Mouse (Mus musculus): ENCODE results near the gene Rabac1. TPM values are rescaled to one million over a fixed set of nuclear protein-coding genes. Genes with fewer than 3 reads are reported as not detected.

Rabac1 gene
- polyA plus RNA-seq (2014; fragmentation: Nextera tagmentation; extraction: Ambion mirVana) = 234 and 311 TPM in 2 replicates

DNA sequence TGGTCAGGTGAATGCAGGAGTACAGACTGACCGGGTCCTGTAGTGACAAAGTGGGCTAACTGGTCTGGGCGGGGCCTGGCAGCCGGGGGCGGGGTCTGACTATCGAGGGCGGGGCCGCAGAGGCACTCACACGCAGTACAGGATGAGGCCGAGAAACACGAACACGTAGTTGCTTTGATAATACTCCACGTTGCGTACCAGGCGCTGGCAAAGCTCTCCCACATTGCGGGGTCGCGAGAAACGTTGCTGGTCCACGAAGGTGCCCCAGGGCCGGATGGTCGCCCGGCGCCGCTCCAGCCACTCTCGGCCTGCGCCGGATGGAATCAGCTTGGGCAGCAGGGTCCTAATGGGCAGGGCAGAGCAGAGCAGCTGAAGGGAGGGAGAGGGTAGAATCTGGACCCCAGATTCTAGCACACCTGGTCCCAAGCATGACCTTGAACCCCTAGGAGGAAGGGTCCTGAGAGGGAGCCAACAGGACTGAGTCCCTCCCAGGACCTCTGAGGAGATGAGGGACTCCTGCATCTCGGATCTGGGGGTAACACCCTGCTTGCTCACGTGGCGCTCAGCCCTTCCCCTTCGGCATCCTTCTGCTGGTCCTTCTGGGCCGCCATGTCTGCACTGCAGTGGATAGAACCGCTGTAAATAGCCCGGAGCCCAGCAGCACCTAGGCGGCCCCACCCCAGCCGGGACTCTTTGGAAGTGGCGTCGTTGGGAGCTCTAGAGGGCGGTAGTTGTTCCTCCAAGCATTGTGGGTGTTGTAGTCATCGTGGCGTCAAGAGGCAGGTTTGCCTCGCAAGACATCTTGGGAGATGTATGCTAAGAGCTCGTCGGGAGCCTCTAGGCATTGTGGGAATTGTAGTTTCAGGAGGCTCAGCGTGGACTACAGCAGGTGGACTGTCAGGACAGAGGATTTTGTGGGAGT lies at the start of gene Rabac1:
Gene Rabac1, minus strand, starts transcription at position 783 of the 922 bp plus-strand sequence.
- peak within 1 kb of the TSS; percentile 74 for H3K4me2 ChIP-seq (ENCODE audit: low read length)
- ATAC-seq (ENCODE audit: low FRiP score, low TSS enrichment) = peak; percentile 90

DNA sequence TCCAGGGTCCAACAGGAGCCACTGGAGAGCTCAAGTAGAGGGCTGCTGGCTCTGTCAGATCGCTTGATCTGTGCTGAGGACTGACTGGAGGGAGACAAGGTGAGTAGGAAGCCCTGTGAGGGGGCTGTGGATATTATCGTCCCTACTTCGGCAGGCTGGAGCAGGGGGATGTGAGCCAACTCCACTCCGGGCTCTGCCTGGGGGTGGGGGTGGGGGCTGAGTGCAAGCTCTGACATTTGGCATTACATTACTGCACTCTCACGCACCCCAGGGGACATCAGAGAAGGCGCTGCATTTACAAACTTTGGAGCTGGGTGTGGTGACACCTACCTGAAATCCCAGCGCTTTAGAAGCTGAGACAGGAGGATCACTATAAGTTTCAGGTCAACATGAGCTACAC lies 39.0 kb upstream of the Rabac1 start:
- WGBS = 69% methylated on average over 7 of the region's 7 CpGs
- ATAC-seq (ENCODE audit: low FRiP score, low TSS enrichment) = no peak

More for the DNA sequence above, at the start of gene Rabac1:
- H3K4me1 ChIP-seq (ENCODE audit: control insufficient read depth, insufficient read depth, low read length) = no peaks in the 10 kb centered on the region
- peak within 1 kb of the TSS; percentile 73 for H3K4me3 ChIP-seq (replicated peaks; ENCODE audit: low read depth, low read length)
- peak within 1 kb of the TSS; percentile 72 for H3K27ac ChIP-seq (replicated peaks; ENCODE audit: low read depth, low read length)
- no peaks in the 10 kb centered on the region for H3K9me3 ChIP-seq (ENCODE audit: control insufficient read depth, low read length)
- peak within 1 kb of the TSS; percentile 72 for H3K9ac ChIP-seq (replicated peaks; ENCODE audit: low read length)
- H3K36me3 ChIP-seq (ENCODE audit: control insufficient read depth, insufficient read depth, low read length) = peaks cover 4% of the 10 kb centered on the region
- peak; percentile 96 for DNase-seq
- WGBS = under 1% methylated on average over 45 of the region's 45 CpGs
- H3K27me3 ChIP-seq (ENCODE audit: control insufficient read depth, insufficient read depth, low read length) = no peaks in the 10 kb centered on the region

DNA sequence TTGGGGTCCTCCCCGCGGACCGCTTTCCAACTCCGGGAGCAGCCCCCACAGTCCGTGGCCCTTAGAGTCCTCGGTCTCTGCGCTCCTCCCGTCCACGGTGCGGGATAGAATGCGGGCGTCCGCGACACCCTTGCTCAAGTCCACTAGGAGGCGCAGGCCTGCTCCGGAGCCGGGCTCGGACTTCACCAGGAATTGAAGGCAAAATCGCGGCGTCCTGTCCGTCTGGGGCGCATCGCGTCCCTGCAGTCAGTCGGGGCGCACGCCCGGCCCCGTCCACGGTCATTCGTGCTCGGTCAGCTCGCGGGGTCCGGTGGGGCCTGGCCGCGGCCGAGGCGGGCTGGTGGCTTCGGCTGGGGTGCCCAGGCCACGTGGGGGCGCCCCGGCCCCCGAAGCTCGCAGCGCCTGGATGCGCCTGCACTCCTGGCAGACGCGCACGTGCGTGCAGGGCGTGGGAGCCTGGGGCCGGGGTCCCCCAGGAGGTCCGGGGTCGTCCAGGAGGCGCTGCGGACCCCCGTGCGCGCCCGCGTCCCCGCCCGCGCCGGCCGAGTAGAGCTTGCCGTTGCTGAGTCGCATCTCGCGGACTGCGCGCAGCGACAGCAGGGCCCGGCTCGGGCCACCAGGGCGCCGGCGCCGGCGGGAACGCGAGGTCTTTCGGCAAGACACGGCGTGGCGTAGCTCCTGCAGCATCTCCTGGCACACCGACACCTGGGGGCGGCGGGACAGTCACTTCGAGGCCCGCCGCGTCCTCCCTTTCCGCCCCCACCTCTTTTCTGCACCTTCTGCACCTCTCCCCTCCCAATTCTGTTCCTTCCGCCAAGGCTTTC lies 37.7 kb upstream of the Rabac1 start:
- Histone ChIP-seq H3K9me3 (ENCODE audit: control insufficient read depth, low read length) (no peaks in the 10 kb centered on the region), H3K4me3 (replicated peaks; ENCODE audit: low read depth, low read length) (peak overlapping the region; percentile 27), H3K4me1 (ENCODE audit: control insufficient read depth, insufficient read depth, low read length) (peaks cover 53% of the 10 kb centered on the region), H3K27me3 (ENCODE audit: control insufficient read depth, insufficient read depth, low read length) (0 out of 2 replicates have a peak, but pooled peaks cover 8% of the 10 kb centered on the region), H3K9ac (replicated peaks; ENCODE audit: low read length) (peak overlapping the region; percentile 45), H3K36me3 (ENCODE audit: control insufficient read depth, insufficient read depth, low read length) (peaks cover 41% of the 10 kb centered on the region), H3K27ac (replicated peaks; ENCODE audit: low read depth, low read length) (peak overlapping the region; percentile 98), H3K4me2 (ENCODE audit: low read length) (peak overlapping the region; percentile 61)
- DNase-seq (peak; percentile 85), ATAC-seq (ENCODE audit: low FRiP score, low TSS enrichment) (no peak)
- 1% methylated on average over 96 of the region's 97 CpGs for WGBS

More for the DNA sequence above, 39.0 kb upstream of the Rabac1 start:
- Histone ChIP-seq H3K27me3 (ENCODE audit: control insufficient read depth, insufficient read depth, low read length) (0 out of 2 replicates have a peak, but pooled peaks cover 8% of the 10 kb centered on the region), H3K4me1 (ENCODE audit: control insufficient read depth, insufficient read depth, low read length) (peaks cover 45% of the 10 kb centered on the region), H3K4me3 (replicated peaks; ENCODE audit: low read depth, low read length) (no peak overlapping the region), H3K36me3 (ENCODE audit: control insufficient read depth, insufficient read depth, low read length) (peaks cover 53% of the 10 kb centered on the region), H3K9ac (replicated peaks; ENCODE audit: low read length) (no peak overlapping the region), H3K4me2 (ENCODE audit: low read length) (no peak overlapping the region), H3K27ac (replicated peaks; ENCODE audit: low read depth, low read length) (no peak overlapping the region), H3K9me3 (ENCODE audit: control insufficient read depth, low read length) (no peaks in the 10 kb centered on the region)
- no peak for DNase-seq

- peak overlapping the region; percentile 27 for H3K4me3 ChIP-seq (replicated peaks; ENCODE audit: low read depth, low read length)
- H3K27me3 ChIP-seq (ENCODE audit: control insufficient read depth, insufficient read depth, low read length) = 0 out of 2 replicates have a peak, but pooled peaks cover 8% of the 10 kb centered on the region
- peak overlapping the region; percentile 61 for H3K4me2 ChIP-seq (ENCODE audit: low read length)
- peaks cover 58% of the 10 kb centered on the region for H3K4me1 ChIP-seq (ENCODE audit: control insufficient read depth, insufficient read depth, low read length)
- no peaks in the 10 kb centered on the region for H3K9me3 ChIP-seq (ENCODE audit: control insufficient read depth, low read length)
- WGBS = 5% methylated on average over 20 of the region's 20 CpGs
- DNase-seq (peak; percentile 78), ATAC-seq (ENCODE audit: low FRiP score, low TSS enrichment) (0 out of 2 replicates have a peak, but pooled peaks have one; percentile 25)
- H3K9ac ChIP-seq (replicated peaks; ENCODE audit: low read length) = peak overlapping the region; percentile 62
- peaks cover 30% of the 10 kb centered on the region for H3K36me3 ChIP-seq (ENCODE audit: control insufficient read depth, insufficient read depth, low read length)
- peak overlapping the region; percentile 98 for H3K27ac ChIP-seq (replicated peaks; ENCODE audit: low read depth, low read length)
These were observed 36.6 kb upstream of the Rabac1 start for GRCm38 (mm10) chr7:25009099-25009700.

- Histone ChIP-seq H3K4me2 (ENCODE audit: low read length) (peak overlapping the region; percentile 61), H3K27ac (replicated peaks; ENCODE audit: low read depth, low read length) (peak overlapping the region; percentile 98), H3K36me3 (ENCODE audit: control insufficient read depth, insufficient read depth, low read length) (peaks cover 27% of the 10 kb centered on the region), H3K4me3 (replicated peaks; ENCODE audit: low read depth, low read length) (peak overlapping the region; percentile 27), H3K9me3 (ENCODE audit: control insufficient read depth, low read length) (no peaks in the 10 kb centered on the region), H3K27me3 (ENCODE audit: control insufficient read depth, insufficient read depth, low read length) (0 out of 2 replicates have a peak, but pooled peaks cover 8% of the 10 kb centered on the region), H3K9ac (replicated peaks; ENCODE audit: low read length) (peak overlapping the region; percentile 62), H3K4me1 (ENCODE audit: control insufficient read depth, insufficient read depth, low read length) (peaks cover 64% of the 10 kb centered on the region)
- ATAC-seq (ENCODE audit: low FRiP score, low TSS enrichment) = no peak
- WGBS = under 1% methylated on average over 17 of the region's 17 CpGs
- DNase-seq = peak; percentile 74
These were observed 36.1 kb upstream of the Rabac1 start for GRCm38 (mm10) chr7:25008635-25009034.

- peak; percentile 96 for DNase-seq
- H3K4me3 ChIP-seq (replicated peaks; ENCODE audit: low read depth, low read length) = peak overlapping the region; percentile 27; the same call in 1 of the 2 replicates
These were observed 35.2 kb upstream of the Rabac1 start for GRCm38 (mm10) chr7:25007609-25008374.

DNA sequence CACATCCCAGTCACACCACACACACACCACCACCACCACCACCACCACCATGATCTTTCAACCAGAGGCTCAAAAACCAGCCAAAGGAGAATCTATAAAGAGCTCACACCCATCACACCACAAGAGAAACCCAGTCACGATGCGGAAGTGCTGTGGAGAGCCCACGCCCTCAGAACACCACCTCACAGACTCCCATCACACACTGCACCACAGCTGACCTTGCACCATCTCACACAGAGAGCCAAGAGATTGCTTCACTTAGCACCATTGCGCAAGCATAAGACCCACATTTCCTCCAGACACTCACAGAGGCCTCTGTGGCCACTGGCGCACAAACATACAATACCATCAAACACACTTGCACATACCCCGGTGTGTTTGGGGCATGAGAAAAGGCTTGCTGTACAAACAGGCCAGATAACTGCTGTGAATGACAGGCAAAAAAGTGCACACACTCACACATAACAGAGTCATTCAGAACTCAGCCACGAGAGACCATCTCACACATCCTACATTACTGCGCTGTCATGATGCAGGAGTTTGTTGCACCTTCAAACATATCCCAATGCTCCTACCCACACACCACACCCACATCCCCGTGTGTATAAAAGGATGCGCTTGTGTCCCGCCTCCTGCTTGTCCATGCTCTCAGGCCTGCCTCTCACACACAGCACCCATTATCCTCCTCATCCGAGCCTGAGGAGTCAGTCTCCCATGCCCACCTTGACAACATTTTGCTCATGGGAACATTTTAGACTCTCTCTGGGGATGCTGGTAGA lies 34.2 kb upstream of the Rabac1 start:
- Histone ChIP-seq H3K4me3 (replicated peaks; ENCODE audit: low read depth, low read length) (no peak overlapping the region; the same call in 1 of the 2 replicates), H3K27me3 (ENCODE audit: control insufficient read depth, insufficient read depth, low read length) (0 out of 2 replicates have a peak, but pooled peaks cover 7% of the 10 kb centered on the region), H3K9ac (replicated peaks; ENCODE audit: low read length) (no peak overlapping the region), H3K4me2 (ENCODE audit: low read length) (peak overlapping the region; percentile 61), H3K36me3 (ENCODE audit: control insufficient read depth, insufficient read depth, low read length) (0 out of 2 replicates have a peak, but pooled peaks cover 11% of the 10 kb centered on the region), H3K27ac (replicated peaks; ENCODE audit: low read depth, low read length) (peak overlapping the region; percentile 98), H3K9me3 (ENCODE audit: control insufficient read depth, low read length) (no peaks in the 10 kb centered on the region), H3K4me1 (ENCODE audit: control insufficient read depth, insufficient read depth, low read length) (peaks cover 75% of the 10 kb centered on the region)
- no peak for ATAC-seq (ENCODE audit: low FRiP score, low TSS enrichment)
- no peak for DNase-seq
- WGBS = 76% methylated on average over 12 of the region's 12 CpGs

More at GRCm38 (mm10) chr7:25007609-25008374, 35.2 kb upstream of the Rabac1 start:
- peak; percentile 54 for ATAC-seq (ENCODE audit: low FRiP score, low TSS enrichment)
- Histone ChIP-seq H3K27ac (replicated peaks; ENCODE audit: low read depth, low read length) (peak overlapping the region; percentile 98), H3K9me3 (ENCODE audit: control insufficient read depth, low read length) (no peaks in the 10 kb centered on the region), H3K4me2 (ENCODE audit: low read length) (peak overlapping the region; percentile 61), H3K4me1 (ENCODE audit: control insufficient read depth, insufficient read depth, low read length) (peaks cover 72% of the 10 kb centered on the region), H3K36me3 (ENCODE audit: control insufficient read depth, insufficient read depth, low read length) (peaks cover 21% of the 10 kb centered on the region), H3K9ac (replicated peaks; ENCODE audit: low read length) (peak overlapping the region; percentile 62; the same call in 1 of the 2 replicates), H3K27me3 (ENCODE audit: control insufficient read depth, insufficient read depth, low read length) (0 out of 2 replicates have a peak, but pooled peaks cover 8% of the 10 kb centered on the region)
- WGBS = 4% methylated on average over 8 of the region's 8 CpGs

Measured in midbrain, embryonic 14.5 days (tissue).